Mouse (Mus musculus) midbrain, postnatal 0 days (tissue): ENCODE measurements at regions not wholly inside any gene's neighbourhood (a gene's known extent, or its start where the extent isn't known, plus 50 kb on each side); places are given as distances from the start of the nearest gene placed in this dataset.
A peak's percentile ranks its signal among the peaks of the same experiment; 100 is the strongest.

Source experiments
- ATAC-seq: fragments of 200-750 bp; cut with Nextera tagmentation; 2 replicates; pipeline ENCODE4 v1.8.0; 2017; ENCODE audit warnings: moderate number of reproducible peaks, mild to moderate bottlenecking, moderate TSS enrichment, moderate library complexity; ENCODE audit not compliant: low FRiP score
- DNase-seq: peaks from one replicate; pipeline ENCODE4 v3.0.0-alpha.2; 2015; ENCODE audit warnings: low spot score
- H3K27ac ChIP-seq: fragments of 300-500 bp; sonication (generic); 2 replicates; pipeline ENCODE4 v1.5.1; 2014; ENCODE audit warnings: low read depth, mild to moderate bottlenecking, low read length, mixed read lengths
- H3K27me3 ChIP-seq: fragments of 300-500 bp; sonication (generic); 2 replicates; pipeline ENCODE4 v1.6.1; 2014; ENCODE audit warnings: low read length, control low read depth, mixed read lengths; ENCODE audit not compliant: insufficient read depth
- H3K36me3 ChIP-seq: fragments of 300-500 bp; sonication (generic); 2 replicates; pipeline ENCODE4 v1.6.1; 2014; ENCODE audit warnings: low read length, control low read depth, mixed read lengths; ENCODE audit not compliant: insufficient read depth
- H3K4me1 ChIP-seq: fragments of 300-500 bp; sonication (generic); 2 replicates; pipeline ENCODE4 v1.6.1; 2014; ENCODE audit warnings: mild to moderate bottlenecking, control low read depth, antibody characterized with exemption, low read length, mixed read lengths; ENCODE audit not compliant: insufficient read depth
- H3K4me2 ChIP-seq: fragments of 300-500 bp; sonication (generic); 2 replicates; pipeline ENCODE4 v1.6.1; 2014; ENCODE audit warnings: low read depth, mild to moderate bottlenecking, low read length, mixed read lengths; ENCODE audit not compliant: poor library complexity, severe bottlenecking
- H3K4me3 ChIP-seq: fragments of 300-500 bp; sonication (generic); 2 replicates; pipeline ENCODE4 v1.5.1; 2014; ENCODE audit warnings: low read depth, mild to moderate bottlenecking, low read length, moderate library complexity
- H3K9ac ChIP-seq: fragments of 300-500 bp; sonication (generic); replicated peaks from 2 replicates; pipeline ENCODE4 v1.6.1; 2014; ENCODE audit warnings: mild to moderate bottlenecking, low read length, moderate library complexity, mixed read lengths; ENCODE audit not compliant: poor library complexity, severe bottlenecking
- H3K9me3 ChIP-seq: fragments of 300-500 bp; sonication (generic); 2 replicates; pipeline ENCODE4 v1.6.1; 2016; ENCODE audit warnings: low read length, control low read depth
- CTCF ChIP-seq: IDR thresholded peaks from 2 replicates; pipeline ENCODE4 v1.5.1; 2016; ENCODE audit warnings: antibody characterized with exemption, mild to moderate bottlenecking
- WGBS: fragments of 180-500 bp; shearing (Covaris S2); extraction: QIAGEN DNeasy Blood & Tissue Kit; methylation state at CpG from one replicate; pipeline ENCODE4 v1.1.7; 2014; 5-methylcytosine and 5-hydroxymethylcytosine counted together

GRCm38 (mm10) chr8:109279129-109279528, 214.7 kb upstream of the Pmfbp1 start:
- ATAC-seq (no peak), DNase-seq (peak; percentile 67)
- no peak overlapping the region for H3K9ac ChIP-seq
- no peak overlapping the region for H3K4me3 ChIP-seq
- H3K27me3 ChIP-seq: no peaks in the 10 kb centered on the region
- WGBS: 18% methylated on average over 5 of the region's 5 CpGs
- H3K4me2 ChIP-seq: no peak overlapping the region
- H3K36me3 ChIP-seq: no peaks in the 10 kb centered on the region
- TF ChIP-seq CTCF: peak; percentile 79
- H3K27ac ChIP-seq: no peak overlapping the region
- H3K9me3 ChIP-seq: no peaks in the 10 kb centered on the region
- H3K4me1 ChIP-seq: no peaks in the 10 kb centered on the region

GRCm38 (mm10) chr8:109280540-109280939, 213.3 kb upstream of the Pmfbp1 start:
- Histone ChIP-seq H3K27me3 (no peaks in the 10 kb centered on the region), H3K36me3 (no peaks in the 10 kb centered on the region), H3K9me3 (no peaks in the 10 kb centered on the region), H3K4me2 (no peak overlapping the region), H3K4me3 (no peak overlapping the region), H3K9ac (no peak overlapping the region), H3K27ac (no peak overlapping the region), H3K4me1 (no peaks in the 10 kb centered on the region)
- ATAC-seq (no peak), DNase-seq (no peak)
- 67% methylated on average over 2 of the region's 2 CpGs for WGBS
- TF ChIP-seq CTCF: no peak

GRCm38 (mm10) chr8:109281598-109281997, 212.2 kb upstream of the Pmfbp1 start:
- DNase-seq (no peak), ATAC-seq (no peak)
- no peaks in the 10 kb centered on the region for H3K27me3 ChIP-seq
- H3K9me3 ChIP-seq: no peaks in the 10 kb centered on the region
- H3K9ac ChIP-seq: no peak overlapping the region
- no peaks in the 10 kb centered on the region for H3K36me3 ChIP-seq
- H3K4me1 ChIP-seq: no peaks in the 10 kb centered on the region
- no peak overlapping the region for H3K4me3 ChIP-seq
- 72% methylated on average over 10 of the region's 10 CpGs for WGBS
- H3K27ac ChIP-seq: no peak overlapping the region
- no peak for TF ChIP-seq CTCF
- H3K4me2 ChIP-seq: no peak overlapping the region

- no peak for TF ChIP-seq CTCF
- Histone ChIP-seq H3K36me3 (no peaks in the 10 kb centered on the region), H3K4me3 (no peak overlapping the region), H3K4me2 (peak overlapping the region; percentile 10; the same call in 1 of the 2 replicates), H3K27ac (peak overlapping the region; percentile 63), H3K4me1 (peaks cover 3% of the 10 kb centered on the region; the same call in 1 of the 2 replicates), H3K9ac (no peak overlapping the region), H3K27me3 (no peaks in the 10 kb centered on the region), H3K9me3 (no peaks in the 10 kb centered on the region)
- WGBS: 24% methylated on average over 17 of the region's 17 CpGs
- peak; percentile 35 for DNase-seq
- peak; percentile 56; the same call in 1 of the 2 replicates for ATAC-seq
Measured at GRCm38 (mm10) chr8:109310670-109311386, 183.0 kb upstream of the Pmfbp1 start.

- no peak for TF ChIP-seq CTCF
- DNase-seq (peak; percentile 33), ATAC-seq (no peak)
- H3K4me1 ChIP-seq: peaks cover 3% of the 10 kb centered on the region; the same call in 1 of the 2 replicates
- no peaks in the 10 kb centered on the region for H3K36me3 ChIP-seq
- no peaks in the 10 kb centered on the region for H3K27me3 ChIP-seq
- 0 out of 2 replicates have a peak overlapping the region, but pooled peaks have one; percentile 2 for H3K9ac ChIP-seq
- peak overlapping the region; percentile 15; the same call in 1 of the 2 replicates for H3K4me2 ChIP-seq
- 18% methylated on average over 17 of the region's 17 CpGs for WGBS
- no peak overlapping the region for H3K4me3 ChIP-seq
- H3K27ac ChIP-seq: peak overlapping the region; percentile 63; the same call in 1 of the 2 replicates
- H3K9me3 ChIP-seq: no peaks in the 10 kb centered on the region
Measured at GRCm38 (mm10) chr8:109311484-109312210, 182.2 kb upstream of the Pmfbp1 start.

- no peak overlapping the region for H3K4me3 ChIP-seq
- 0 out of 2 replicates have a peak overlapping the region, but pooled peaks have one; percentile 38 for H3K27ac ChIP-seq
- no peaks in the 10 kb centered on the region for H3K36me3 ChIP-seq
- DNase-seq (no peak), ATAC-seq (no peak)
- TF ChIP-seq CTCF: no peak
- H3K4me2 ChIP-seq: no peak overlapping the region
- peaks cover 3% of the 10 kb centered on the region; the same call in 1 of the 2 replicates for H3K4me1 ChIP-seq
- H3K9me3 ChIP-seq: no peaks in the 10 kb centered on the region
- no peak overlapping the region for H3K9ac ChIP-seq
- no peaks in the 10 kb centered on the region for H3K27me3 ChIP-seq
- WGBS: 26% methylated on average over 8 of the region's 8 CpGs
Measured at GRCm38 (mm10) chr8:109312731-109313130, 181.1 kb upstream of the Pmfbp1 start.
